Mouse (Mus musculus): Measurements from ENCODE around the gene Sh3bp5. TPM values are rescaled to one million over a fixed set of nuclear protein-coding genes. Genes with fewer than 3 reads are reported as not detected.

Sh3bp5 gene
- total and polyA plus RNA-seq, 3 experiments = 0.22 to 0.33 TPM; not detected in 1

DNA sequence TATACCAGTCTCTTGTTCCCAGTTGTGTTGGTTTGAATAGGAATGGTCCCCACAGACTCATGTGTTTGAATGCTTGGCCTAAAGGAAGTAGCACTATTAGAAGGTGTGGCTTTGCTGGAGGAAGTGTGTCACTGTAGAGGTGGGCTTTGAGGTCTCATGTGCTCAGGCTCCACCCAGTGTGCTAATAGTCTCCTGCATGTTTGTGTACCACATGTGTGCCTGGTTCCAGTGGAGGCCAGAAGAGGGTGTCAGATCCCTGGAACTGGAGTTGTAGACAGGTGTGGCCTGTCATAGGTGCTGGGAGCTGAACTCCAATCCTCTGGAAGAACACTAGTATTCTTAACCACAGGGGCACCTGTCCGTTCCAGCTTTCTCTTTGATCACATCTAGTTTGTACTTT is 108.7 kb downstream of the Sh3bp5 start:
- Histone ChIP-seq H3K4me1 (ENCODE audit: insufficient read depth, low read depth, low read length) (peaks cover 25% of the 10 kb centered on the region), H3K27me3 (ENCODE audit: insufficient read depth, low read length) (peaks cover 38% of the 10 kb centered on the region), H3K36me3 (replicated peaks) (no peaks in the 10 kb centered on the region), H3K4me3 (ENCODE audit: low read depth, low read length) (no peak overlapping the region), H3K9me3 (replicated peaks) (no peaks in the 10 kb centered on the region)
- TF ChIP-seq CTCF (IDR thresholded peaks at IDR 0.05; ENCODE audit: low read depth, low read length) (no peak), POLR2AphosphoS5 (IDR thresholded peaks at IDR 0.05; ENCODE audit: insufficient replicate concordance, low read depth, low read length) (no peak), GATA2 (IDR thresholded peaks at IDR 0.05; ENCODE audit: borderline replicate concordance, low read depth, low read length) (no peak), GATA1 (IDR thresholded peaks at IDR 0.05; ENCODE audit: borderline replicate concordance, low read length) (no peak), TAL1 (conservative IDR thresholded peaks at IDR 0.05; ENCODE audit: low read depth, low read length) (no peak)
- ATAC-seq (ENCODE audit: extremely low read depth, insufficient number of reproducible peaks, low FRiP score, poor library complexity, severe bottlenecking) (no peak), DNase-seq (ENCODE audit: low spot score) (no peak)

DNA sequence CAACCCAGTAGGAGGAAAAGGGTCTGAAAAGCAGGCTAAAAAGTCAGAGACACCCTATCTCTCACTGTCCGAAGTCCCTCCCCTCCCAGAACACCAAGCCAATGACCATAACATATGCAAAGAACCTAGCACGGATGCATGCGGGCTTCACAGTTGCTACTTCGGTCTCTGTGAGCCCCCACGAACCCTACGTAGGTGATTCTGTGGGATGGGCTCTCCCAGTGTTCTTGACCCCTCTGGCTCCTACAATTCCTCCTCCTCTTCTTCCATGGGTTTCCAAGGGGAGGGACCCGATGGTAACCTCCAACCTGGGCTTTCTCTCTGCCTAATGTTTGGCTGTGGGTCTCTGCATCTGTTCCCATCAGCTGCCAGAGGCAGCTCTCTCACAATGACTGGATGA is 109.1 kb downstream of the Sh3bp5 start:
- Histone ChIP-seq H3K27me3 (ENCODE audit: insufficient read depth, low read length) (peaks cover 34% of the 10 kb centered on the region), H3K9me3 (replicated peaks) (no peaks in the 10 kb centered on the region), H3K4me1 (ENCODE audit: insufficient read depth, low read depth, low read length) (peaks cover 25% of the 10 kb centered on the region), H3K36me3 (replicated peaks) (no peaks in the 10 kb centered on the region), H3K4me3 (ENCODE audit: low read depth, low read length) (no peak overlapping the region)
- no peak for ATAC-seq (ENCODE audit: extremely low read depth, insufficient number of reproducible peaks, low FRiP score, poor library complexity, severe bottlenecking)
- no peak for DNase-seq (ENCODE audit: low spot score)
- TF ChIP-seq GATA2 (IDR thresholded peaks at IDR 0.05; ENCODE audit: borderline replicate concordance, low read depth, low read length) (no peak), GATA1 (IDR thresholded peaks at IDR 0.05; ENCODE audit: borderline replicate concordance, low read length) (no peak), CTCF (IDR thresholded peaks at IDR 0.05; ENCODE audit: low read depth, low read length) (no peak), TAL1 (conservative IDR thresholded peaks at IDR 0.05; ENCODE audit: low read depth, low read length) (no peak), POLR2AphosphoS5 (IDR thresholded peaks at IDR 0.05; ENCODE audit: insufficient replicate concordance, low read depth, low read length) (no peak)

DNA sequence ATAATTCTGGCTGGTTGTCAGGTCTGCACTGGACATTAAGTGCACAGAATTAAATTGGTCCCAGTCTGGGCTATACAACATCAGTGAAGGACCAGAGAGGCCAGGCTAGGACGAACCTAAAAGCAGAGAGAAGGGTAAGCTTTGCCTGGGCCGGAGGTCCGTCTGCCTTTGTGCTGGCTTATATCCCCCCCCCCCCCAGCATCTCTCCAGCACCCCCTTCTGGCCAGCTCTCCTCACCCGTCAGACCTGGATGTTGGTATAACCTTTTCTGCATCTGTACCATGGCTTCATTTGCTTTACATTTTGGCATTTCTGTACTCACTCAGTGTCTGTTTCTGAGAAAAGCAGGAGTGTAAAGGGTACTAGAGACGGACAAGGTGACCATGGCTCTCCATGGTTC is 110.3 kb downstream of the Sh3bp5 start:
- ATAC-seq (ENCODE audit: extremely low read depth, insufficient number of reproducible peaks, low FRiP score, poor library complexity, severe bottlenecking) (no peak), DNase-seq (ENCODE audit: low spot score) (no peak)
- H3K9me3 ChIP-seq (replicated peaks) = no peaks in the 10 kb centered on the region
- no peaks in the 10 kb centered on the region for H3K36me3 ChIP-seq (replicated peaks)
- TF ChIP-seq TAL1 (conservative IDR thresholded peaks at IDR 0.05; ENCODE audit: low read depth, low read length) (no peak), POLR2AphosphoS5 (IDR thresholded peaks at IDR 0.05; ENCODE audit: insufficient replicate concordance, low read depth, low read length) (no peak), CTCF (IDR thresholded peaks at IDR 0.05; ENCODE audit: low read depth, low read length) (no peak), GATA2 (IDR thresholded peaks at IDR 0.05; ENCODE audit: borderline replicate concordance, low read depth, low read length) (no peak), GATA1 (IDR thresholded peaks at IDR 0.05; ENCODE audit: borderline replicate concordance, low read length) (no peak)
- no peak overlapping the region for H3K4me3 ChIP-seq (ENCODE audit: low read depth, low read length)
- peaks cover 22% of the 10 kb centered on the region for H3K4me1 ChIP-seq (ENCODE audit: insufficient read depth, low read depth, low read length)
- peaks cover 38% of the 10 kb centered on the region for H3K27me3 ChIP-seq (ENCODE audit: insufficient read depth, low read length)

DNA sequence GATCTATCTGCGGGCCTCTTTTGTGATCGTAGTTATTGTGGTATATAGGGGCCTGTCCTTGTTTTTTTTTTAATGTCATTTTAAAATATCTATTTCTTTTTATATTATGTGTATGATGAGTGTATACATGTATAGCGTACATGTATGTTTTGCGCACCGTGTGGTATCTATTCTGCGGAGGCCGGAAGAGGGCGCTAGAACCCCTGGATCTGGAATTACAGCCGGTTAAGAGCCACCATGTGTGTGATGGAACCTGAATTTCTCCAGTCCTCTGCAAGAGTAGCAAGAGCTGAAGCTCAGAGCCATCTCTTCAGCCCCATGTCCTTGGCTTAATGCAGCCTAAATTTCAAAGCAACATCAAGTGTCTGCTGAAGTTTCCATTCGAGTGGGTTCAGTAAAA is 111.0 kb downstream of the Sh3bp5 start:
- no peak overlapping the region for H3K4me3 ChIP-seq (ENCODE audit: low read depth, low read length)
- no peak for ATAC-seq (ENCODE audit: extremely low read depth, insufficient number of reproducible peaks, low FRiP score, poor library complexity, severe bottlenecking)

DNA sequence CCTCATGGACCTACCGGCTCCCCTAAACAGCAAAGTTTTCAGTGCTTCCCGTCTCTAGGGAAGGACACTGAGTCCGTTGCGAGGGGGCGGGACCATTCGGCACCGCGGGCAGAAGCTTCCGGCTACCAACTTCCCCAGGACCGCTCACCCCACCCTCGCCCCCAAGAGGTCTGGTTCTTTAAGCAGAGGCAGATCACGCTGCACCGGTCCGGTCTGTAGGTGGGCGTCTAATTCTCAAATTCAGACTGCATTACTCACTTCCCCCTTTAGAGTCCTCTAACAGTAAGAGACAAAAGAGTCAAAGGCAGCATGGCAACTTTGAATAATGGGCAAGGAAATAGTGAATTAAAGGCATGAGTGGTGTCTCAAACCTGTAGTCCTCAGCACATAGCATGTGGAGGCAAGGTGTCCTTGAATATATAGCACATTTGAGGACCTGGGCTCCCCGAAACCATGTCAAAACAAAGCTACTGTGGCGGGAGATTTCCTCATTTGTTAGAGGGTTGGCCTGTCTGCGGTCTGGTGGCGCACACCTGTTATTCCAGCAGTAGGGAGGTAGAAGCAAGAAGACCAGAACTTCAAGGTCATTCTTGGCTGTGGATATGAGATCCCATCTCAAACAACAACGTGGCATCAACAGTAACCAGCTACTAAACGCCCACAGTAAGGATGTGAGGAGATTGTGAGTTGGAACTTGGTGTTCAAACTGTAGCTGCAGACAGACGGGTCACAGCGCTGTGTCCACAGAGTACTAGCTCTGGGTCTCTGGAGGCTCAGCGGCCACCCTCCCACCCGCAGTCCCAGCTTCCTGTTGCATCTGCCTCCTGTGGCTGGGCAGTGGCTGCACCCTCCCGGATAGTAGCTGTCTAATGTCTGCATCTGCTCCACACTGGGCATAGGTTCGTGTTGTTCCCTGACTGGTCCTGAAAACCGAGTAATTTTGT is 111.8 kb downstream of the Sh3bp5 start, which contains the start of gene Dnah1:
Dnah1 (minus strand) TSS at position 48 of the 944 bp plus-strand sequence.
- Histone ChIP-seq H3K4me3 (ENCODE audit: low read depth, low read length) (peak within 1 kb of the TSS; percentile 63; the same call in 1 of the 2 replicates), H3K4me1 (ENCODE audit: insufficient read depth, low read depth, low read length) (peaks cover 19% of the 10 kb centered on the region), H3K27me3 (ENCODE audit: insufficient read depth, low read length) (peaks cover 41% of the 10 kb centered on the region), H3K9me3 (replicated peaks) (no peaks in the 10 kb centered on the region), H3K36me3 (replicated peaks) (no peaks in the 10 kb centered on the region)
- TF ChIP-seq GATA1 (IDR thresholded peaks at IDR 0.05; ENCODE audit: borderline replicate concordance, low read length) = no peak
- TF ChIP-seq CTCF (IDR thresholded peaks at IDR 0.05; ENCODE audit: low read depth, low read length) = no peak
- no peak for TF ChIP-seq TAL1 (conservative IDR thresholded peaks at IDR 0.05; ENCODE audit: low read depth, low read length)
- TF ChIP-seq POLR2AphosphoS5 (IDR thresholded peaks at IDR 0.05; ENCODE audit: insufficient replicate concordance, low read depth, low read length) = no peak
- TF ChIP-seq GATA2 (IDR thresholded peaks at IDR 0.05; ENCODE audit: borderline replicate concordance, low read depth, low read length) = no peak
- DNase-seq (ENCODE audit: low spot score) (peak; percentile 59), ATAC-seq (ENCODE audit: extremely low read depth, insufficient number of reproducible peaks, low FRiP score, poor library complexity, severe bottlenecking) (peak; percentile 69)

More for the DNA sequence above, 111.0 kb downstream of the Sh3bp5 start:
- Histone ChIP-seq H3K9me3 (replicated peaks) (no peaks in the 10 kb centered on the region), H3K36me3 (replicated peaks) (no peaks in the 10 kb centered on the region), H3K4me1 (ENCODE audit: insufficient read depth, low read depth, low read length) (peaks cover 22% of the 10 kb centered on the region), H3K27me3 (ENCODE audit: insufficient read depth, low read length) (peaks cover 40% of the 10 kb centered on the region)
- TF ChIP-seq TAL1 (conservative IDR thresholded peaks at IDR 0.05; ENCODE audit: low read depth, low read length) = no peak
- no peak for TF ChIP-seq GATA2 (IDR thresholded peaks at IDR 0.05; ENCODE audit: borderline replicate concordance, low read depth, low read length)
- TF ChIP-seq POLR2AphosphoS5 (IDR thresholded peaks at IDR 0.05; ENCODE audit: insufficient replicate concordance, low read depth, low read length) = no peak
- no peak for TF ChIP-seq GATA1 (IDR thresholded peaks at IDR 0.05; ENCODE audit: borderline replicate concordance, low read length)
- TF ChIP-seq CTCF (IDR thresholded peaks at IDR 0.05; ENCODE audit: low read depth, low read length) = no peak
- no peak for DNase-seq (ENCODE audit: low spot score)

DNA sequence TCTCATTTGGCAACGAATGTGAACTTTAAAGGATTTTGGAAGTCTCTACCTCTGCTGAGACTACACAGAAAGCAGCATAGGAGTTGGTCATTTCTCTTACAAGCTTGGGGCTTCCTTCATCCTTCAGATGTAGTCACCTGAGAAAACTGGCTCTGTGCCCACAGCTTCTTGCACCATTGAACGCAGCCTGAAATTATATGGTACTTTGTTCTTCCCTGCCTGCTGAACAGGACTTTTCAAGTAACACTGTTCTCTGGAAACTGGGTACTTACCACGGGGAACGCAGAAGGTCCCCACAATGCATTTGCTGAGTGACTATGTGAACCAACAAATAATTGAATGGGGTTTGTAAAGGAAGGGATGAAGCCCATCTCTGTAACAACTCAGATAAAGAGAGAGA is 112.7 kb downstream of the Sh3bp5 start:
- H3K27me3 ChIP-seq (ENCODE audit: insufficient read depth, low read length) = peaks cover 50% of the 10 kb centered on the region

More for the DNA sequence above, 112.7 kb downstream of the Sh3bp5 start:
- TF ChIP-seq CTCF (IDR thresholded peaks at IDR 0.05; ENCODE audit: low read depth, low read length) (no peak), POLR2AphosphoS5 (IDR thresholded peaks at IDR 0.05; ENCODE audit: insufficient replicate concordance, low read depth, low read length) (no peak), GATA1 (IDR thresholded peaks at IDR 0.05; ENCODE audit: borderline replicate concordance, low read length) (no peak), TAL1 (conservative IDR thresholded peaks at IDR 0.05; ENCODE audit: low read depth, low read length) (no peak), GATA2 (IDR thresholded peaks at IDR 0.05; ENCODE audit: borderline replicate concordance, low read depth, low read length) (no peak)
- ATAC-seq (ENCODE audit: extremely low read depth, insufficient number of reproducible peaks, low FRiP score, poor library complexity, severe bottlenecking) = no peak
- DNase-seq (ENCODE audit: low spot score) = no peak
- peaks cover 23% of the 10 kb centered on the region for H3K4me1 ChIP-seq (ENCODE audit: insufficient read depth, low read depth, low read length)
- H3K36me3 ChIP-seq (replicated peaks) = no peaks in the 10 kb centered on the region
- H3K4me3 ChIP-seq (ENCODE audit: low read depth, low read length) = peak overlapping the region; percentile 63; the same call in 1 of the 2 replicates
- H3K9me3 ChIP-seq (replicated peaks) = no peaks in the 10 kb centered on the region

All from G1E (cell line).